Mouse (Mus musculus): ENCODE measurements around the gene Zfand6. TPM values are rescaled to one million over a fixed set of nuclear protein-coding genes. Genes with fewer than 3 reads are reported as not detected.

Zfand6 gene
- total RNA-seq, 2 experiments from 2014 or later = 50.8 to 68.8 TPM

- ATAC-seq (replicated peaks; ENCODE audit: poor library complexity, severe bottlenecking) = no peak
Measured at GRCm38 (mm10) chr7:84651987-84652321, 37.8 kb downstream of the Zfand6 start.

GRCm38 (mm10) chr7:84651303-84651986 lies 38.3 kb downstream of the Zfand6 start:
- ATAC-seq (replicated peaks; ENCODE audit: poor library complexity, severe bottlenecking) = no peak

DNA sequence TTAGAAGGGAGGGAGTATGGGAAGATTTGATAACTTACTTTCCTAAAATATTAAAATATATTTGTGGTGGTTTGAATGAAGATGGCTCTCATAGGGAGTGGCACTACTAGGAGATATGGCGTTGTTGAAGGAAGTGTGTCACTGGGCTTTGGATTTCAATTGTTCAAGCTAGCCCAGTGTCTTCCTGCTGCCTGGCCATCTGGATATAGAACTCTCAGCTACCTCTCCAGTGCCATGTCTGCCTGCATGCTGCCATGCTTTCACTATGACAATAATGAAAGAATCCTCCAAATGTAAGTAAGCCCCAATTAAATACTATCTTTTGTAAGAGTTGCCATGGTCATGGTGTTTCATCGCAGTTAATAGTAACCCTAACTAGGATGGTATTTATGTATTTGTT lies 40.7 kb downstream of the Zfand6 start:
- no peak for ATAC-seq (replicated peaks; ENCODE audit: poor library complexity, severe bottlenecking)

DNA sequence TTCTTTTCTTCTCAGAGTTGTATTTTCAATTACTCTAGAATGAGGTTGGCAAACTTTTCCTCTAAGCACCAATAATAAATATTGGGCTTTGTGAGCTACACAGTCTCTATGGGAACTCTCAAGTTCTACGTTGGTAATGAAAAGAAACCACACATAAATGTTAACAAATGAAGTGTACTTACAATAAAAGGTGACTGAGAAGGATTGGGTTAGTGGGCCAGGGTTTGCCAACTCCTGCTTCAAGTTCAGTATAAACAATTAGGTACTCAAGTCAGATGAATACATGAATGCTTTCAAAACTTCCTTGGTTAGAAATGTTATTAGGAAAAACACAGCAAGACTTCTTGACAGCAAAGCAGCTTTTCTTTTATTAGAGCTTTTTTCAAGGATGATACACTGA lies 43.5 kb downstream of the Zfand6 start:
- no peak for ATAC-seq (replicated peaks; ENCODE audit: poor library complexity, severe bottlenecking)

DNA sequence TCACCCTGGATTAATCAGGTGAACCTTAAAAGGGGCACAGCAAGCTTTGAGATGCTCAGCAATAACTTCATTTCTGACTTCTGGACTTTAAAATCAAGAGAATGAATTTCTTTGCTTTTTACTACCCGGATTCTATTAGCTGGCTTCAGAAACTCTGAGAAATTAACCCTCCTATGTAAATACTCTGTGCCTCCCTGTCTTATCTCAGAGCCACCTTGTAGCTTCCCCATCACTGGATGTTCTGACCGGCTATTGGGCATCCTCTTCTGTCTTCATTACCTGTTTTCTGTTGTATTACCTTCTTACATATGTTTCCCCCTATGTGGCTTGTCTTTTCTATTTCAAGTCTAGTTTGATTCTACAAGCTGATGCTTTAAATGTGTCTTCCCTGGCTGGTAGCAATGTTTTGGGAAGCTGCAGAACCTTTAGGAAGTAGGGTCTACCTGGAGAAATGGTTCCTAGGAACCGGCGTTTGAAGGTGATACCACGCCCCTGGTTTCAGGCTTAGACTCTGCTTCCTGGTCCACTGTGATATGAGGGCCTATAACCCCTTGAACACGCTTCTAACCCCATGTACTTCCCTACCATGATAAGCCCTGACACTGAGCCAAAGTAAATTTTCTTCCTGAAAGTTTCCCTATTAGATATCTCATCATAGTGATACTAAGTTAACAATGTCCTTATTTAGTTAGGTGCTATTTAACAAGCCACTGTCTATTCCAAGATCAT lies 46.3 kb downstream of the Zfand6 start:
- ATAC-seq (replicated peaks; ENCODE audit: poor library complexity, severe bottlenecking) = no peak

- ATAC-seq (replicated peaks; ENCODE audit: poor library complexity, severe bottlenecking) = no peak
Measured at GRCm38 (mm10) chr7:84642159-84642928, 47.4 kb downstream of the Zfand6 start.

DNA sequence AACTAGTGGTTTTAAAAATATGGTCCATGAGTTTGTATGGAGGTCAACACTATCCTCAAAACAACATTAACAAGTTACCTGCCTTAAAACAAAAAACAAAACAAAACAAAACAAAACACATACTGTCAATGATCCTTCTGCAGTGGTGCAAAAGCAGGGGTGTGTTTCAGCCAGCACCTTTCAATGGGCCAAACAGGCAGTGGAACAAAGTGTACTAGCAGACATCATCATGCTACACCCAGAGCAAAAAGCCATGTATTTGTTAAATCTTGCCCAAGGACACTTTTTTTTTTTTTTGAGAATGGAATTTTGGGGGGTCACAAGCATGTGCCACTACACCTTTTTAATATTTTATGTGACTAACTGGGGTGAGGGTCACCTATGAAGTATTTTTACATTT lies 52.8 kb downstream of the Zfand6 start:
- ATAC-seq (replicated peaks; ENCODE audit: poor library complexity, severe bottlenecking) = no peak

GRCm38 (mm10) chr7:84631878-84632277 lies 57.9 kb downstream of the Zfand6 start:
- ATAC-seq (replicated peaks; ENCODE audit: poor library complexity, severe bottlenecking) = no peak

DNA sequence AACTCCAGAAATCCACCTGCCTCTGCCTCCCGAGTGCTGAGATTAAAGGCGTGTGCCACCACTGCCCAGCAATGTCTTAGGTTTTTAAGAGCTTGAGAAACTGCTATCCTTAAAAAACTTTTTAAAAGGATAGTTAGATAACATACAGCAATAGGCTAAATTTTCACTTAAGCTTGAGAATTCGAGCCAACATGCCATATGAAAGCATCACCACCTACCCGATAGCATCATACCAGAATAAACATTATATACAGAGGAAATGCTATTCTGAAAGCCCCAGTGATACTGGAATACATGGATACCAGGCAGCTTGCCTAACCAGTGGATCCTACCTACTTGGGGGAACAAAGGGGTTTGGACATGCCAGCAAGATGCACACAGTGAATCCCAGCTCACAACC lies 66.0 kb downstream of the Zfand6 start:
- no peak for ATAC-seq (replicated peaks; ENCODE audit: poor library complexity, severe bottlenecking)

DNA sequence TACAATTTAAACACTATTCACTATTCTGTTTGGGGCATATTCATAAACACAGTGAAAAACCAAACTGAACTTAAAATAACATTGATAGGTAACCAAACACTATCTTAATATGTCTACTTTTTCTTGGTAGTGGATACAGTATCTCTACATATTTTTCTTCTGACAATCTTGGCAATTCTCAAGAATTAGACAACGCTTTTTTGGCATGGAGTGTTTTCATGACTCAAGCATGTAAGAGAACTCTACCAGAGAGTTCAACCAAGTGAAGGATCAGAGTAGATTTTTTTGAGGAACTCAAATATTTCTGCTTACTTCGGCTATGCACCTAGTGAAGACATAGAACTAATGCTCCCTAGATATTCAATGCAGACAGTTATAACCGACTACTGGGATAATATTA lies 68.8 kb downstream of the Zfand6 start:
- no peak for ATAC-seq (replicated peaks; ENCODE audit: poor library complexity, severe bottlenecking)

DNA sequence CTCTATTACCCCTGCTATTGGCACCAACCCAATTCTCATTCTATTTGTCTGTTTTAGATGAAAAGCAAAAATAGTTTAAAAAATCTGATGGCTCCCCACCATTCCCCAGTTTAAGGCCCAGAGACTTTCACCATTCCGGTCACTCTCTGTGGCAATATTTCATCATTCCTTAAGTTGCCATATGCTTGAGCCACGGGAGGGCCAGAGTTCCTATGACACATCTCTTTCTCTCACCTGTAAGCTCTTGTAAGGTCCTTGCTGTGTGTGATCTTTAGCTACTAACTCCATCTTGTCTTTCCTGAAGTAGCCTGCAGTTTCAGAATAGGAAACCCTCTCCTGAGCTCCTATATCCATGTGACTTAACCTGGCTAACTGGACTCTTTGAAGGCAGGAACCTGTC lies 70.8 kb downstream of the Zfand6 start:
- no peak for ATAC-seq (replicated peaks; ENCODE audit: poor library complexity, severe bottlenecking)

- ATAC-seq (replicated peaks; ENCODE audit: poor library complexity, severe bottlenecking) = no peak
Measured at GRCm38 (mm10) chr7:84612445-84612844, 77.3 kb downstream of the Zfand6 start.

- ATAC-seq (replicated peaks; ENCODE audit: poor library complexity, severe bottlenecking) = peak; percentile 58; the same call in 1 of the 2 replicates
Measured at GRCm38 (mm10) chr7:84611609-84612008, 78.2 kb downstream of the Zfand6 start.

- peak; percentile 39 for ATAC-seq (replicated peaks; ENCODE audit: poor library complexity, severe bottlenecking)
Measured at GRCm38 (mm10) chr7:84606293-84606749, 83.4 kb downstream of the Zfand6 start, which contains the start of gene Fah. Fah (minus strand) TSS chr7:84606722.

GRCm38 (mm10) chr7:84605704-84606292 lies 84.0 kb downstream of the Zfand6 start:
- peak; percentile 88 for ATAC-seq (replicated peaks; ENCODE audit: poor library complexity, severe bottlenecking)

DNA sequence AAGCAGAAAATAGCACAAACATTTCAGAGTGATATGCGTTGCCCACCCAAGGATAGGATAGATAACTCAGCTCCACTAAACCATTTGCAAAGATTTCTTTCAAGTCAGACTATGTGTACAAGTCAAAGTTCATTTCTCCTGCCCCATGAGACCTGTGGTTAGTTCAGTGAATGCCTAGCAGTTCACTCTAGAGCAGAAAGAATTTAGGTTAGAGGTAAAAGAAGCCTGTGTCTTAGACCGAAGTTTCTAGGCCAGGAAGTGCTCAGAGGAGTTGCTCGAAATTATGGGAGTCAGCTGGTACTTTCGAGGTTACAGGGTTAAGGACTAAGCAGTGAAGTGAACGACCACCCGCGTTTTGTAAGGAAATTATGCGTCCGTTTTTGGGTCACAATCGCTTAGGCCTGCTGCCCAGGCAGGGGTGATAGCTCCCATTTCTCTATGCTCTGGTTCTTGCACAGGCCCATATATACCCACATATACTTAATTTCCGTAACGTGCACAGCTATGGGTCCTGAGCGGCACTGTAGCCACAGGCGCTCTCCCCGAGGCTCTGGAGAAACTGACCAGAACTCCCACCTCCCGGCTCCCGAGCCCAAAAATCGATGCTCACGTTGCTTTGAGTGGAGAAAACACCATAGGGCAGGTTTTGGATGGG lies 84.6 kb downstream of the Zfand6 start:
- 0 out of 2 replicates have a peak, but pooled peaks have one; percentile 2 for ATAC-seq (replicated peaks; ENCODE audit: poor library complexity, severe bottlenecking)

DNA sequence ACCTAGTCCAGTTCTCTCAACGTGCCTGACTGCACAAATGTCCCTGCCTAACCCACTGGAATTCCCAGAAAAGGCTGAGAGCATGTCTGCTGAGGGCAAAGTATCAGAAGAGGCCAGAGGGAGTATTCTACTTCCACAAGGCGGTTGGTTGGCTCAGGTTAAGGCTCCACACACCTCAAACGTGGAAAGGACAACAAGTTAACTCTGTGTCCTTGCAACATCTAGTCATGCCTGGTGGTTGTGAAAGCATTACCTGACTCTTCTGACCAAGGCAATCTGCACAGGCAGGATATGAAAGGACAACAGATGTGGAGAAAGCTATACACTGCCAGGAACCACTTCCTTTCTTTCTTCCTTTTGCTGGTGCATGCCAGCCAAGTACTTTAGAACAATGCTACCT lies 85.3 kb downstream of the Zfand6 start:
- peak; percentile 42 for ATAC-seq (replicated peaks; ENCODE audit: poor library complexity, severe bottlenecking)

- no peak for ATAC-seq (replicated peaks; ENCODE audit: poor library complexity, severe bottlenecking)
Measured at GRCm38 (mm10) chr7:84601331-84601730, 88.4 kb downstream of the Zfand6 start.

GRCm38 (mm10) chr7:84600631-84601030 lies 89.1 kb downstream of the Zfand6 start:
- ATAC-seq (replicated peaks; ENCODE audit: poor library complexity, severe bottlenecking) = no peak

- ATAC-seq (replicated peaks; ENCODE audit: poor library complexity, severe bottlenecking) = no peak
Measured at GRCm38 (mm10) chr7:84596633-84597032, 93.1 kb downstream of the Zfand6 start.
